ENCODE assay signal across 38 mouse cellular contexts in genomic region chr12:35890756-35891155, GRCm38 (mm10). TPM values are rescaled to one million over a fixed set of nuclear protein-coding genes. Genes with fewer than 3 reads are reported as not detected.
"Had no signal": no experiment of that assay in that cellular context is flagged by ENCODE, and none has a peak within 500 bp of the region (broad histone marks: within the 10 kb centered on the region; RNA-seq: fewer than 3 reads in every experiment).

No protein-coding gene starts in this region.

- H3K9ac ChIP-seq: heart, embryonic 13.5 days; heart, embryonic 15.5 days; hindbrain, embryonic 14.5 days; intestine, embryonic 15.5 days; limb, embryonic 13.5 days; limb, embryonic 15.5 days; liver, embryonic 12.5 days; liver, embryonic 14.5 days had no signal

- H3K4me2 ChIP-seq: heart, embryonic 11.5 days; heart, embryonic 13.5 days; heart, embryonic 15.5 days; hindbrain, embryonic 14.5 days; intestine, embryonic 15.5 days; limb, embryonic 13.5 days; limb, embryonic 15.5 days; liver, embryonic 12.5 days had no signal

- H3K4me3 ChIP-seq: heart, adult 2 months; heart, embryonic 13.5 days; heart, embryonic 15.5 days; intestine, embryonic 15.5 days; layer of hippocampus, adult 2 months; limb, embryonic 13.5 days; limb, embryonic 15.5 days; liver, embryonic 12.5 days had no signal

- H3K36me3 ChIP-seq: heart, embryonic 13.5 days; heart, embryonic 15.5 days; intestine, embryonic 15.5 days; limb, embryonic 13.5 days; limb, embryonic 15.5 days; liver, embryonic 12.5 days had no signal

- H3K27ac ChIP-seq: heart, adult 2 months; heart, embryonic 13.5 days; heart, embryonic 15.5 days; hindbrain, embryonic 14.5 days; intestine, embryonic 15.5 days; layer of hippocampus, adult 2 months; limb, embryonic 13.5 days; limb, embryonic 15.5 days; liver, embryonic 12.5 days; liver, embryonic 14.5 days had no signal

- ATAC-seq: hindbrain, embryonic 16.5 days; inflammation-experienced regulatory T-cells, adult 6 months; intestine, embryonic 15.5 days; intestine, postnatal 0 days; liver, embryonic 12.5 days had no signal

- H3K4me1 ChIP-seq: heart, embryonic 13.5 days; heart, embryonic 15.5 days; intestine, embryonic 15.5 days; limb, embryonic 15.5 days; liver, embryonic 12.5 days had no signal

- H3K9me3 ChIP-seq: heart, embryonic 13.5 days; heart, embryonic 15.5 days; intestine, embryonic 15.5 days; limb, embryonic 13.5 days; limb, embryonic 15.5 days; liver, embryonic 12.5 days had no signal

- H3K27me3 ChIP-seq: heart, embryonic 13.5 days; heart, embryonic 15.5 days; intestine, embryonic 15.5 days; limb, embryonic 13.5 days; limb, embryonic 15.5 days; liver, embryonic 12.5 days had no signal

- DNase-seq: gastrocnemius, postnatal 10 days; gastrocnemius, postnatal 25 days; heart, adult 11 months; heart, adult 2 months; heart, postnatal 4 days; kidney, adult 18-20 months; kidney, adult 8-10 months; kidney, postnatal 10 days; kidney, postnatal 25 days; kidney, postnatal 4 days; left cerebral cortex, postnatal 4 days had no signal

RNA-seq across cellular contexts. Expression of gene Agr3, which starts 34.7 kb away (rescaled TPM):
- total RNA-seq: gastrocnemius, adult 18-20 months; gastrocnemius, postnatal 10 days; gastrocnemius, postnatal 25 days; gastrocnemius, postnatal 4 days; heart, adult 2 months; heart, postnatal 25 days; heart, postnatal 4 days; layer of hippocampus, adult 2 months; layer of hippocampus, postnatal 10 days; layer of hippocampus, postnatal 25 days; left cerebral cortex, adult 8-10 months; left cerebral cortex, postnatal 10 days; left cerebral cortex, postnatal 25 days; left cerebral cortex, postnatal 4 days; liver, adult 2 months had no signal
- polyA plus RNA-seq: heart, embryonic 11.5 days; heart, embryonic 13.5 days; heart, embryonic 15.5 days; heart, postnatal 0 days; hindbrain, embryonic 11.5 days; inflammation-experienced regulatory T-cells, adult 6 months; intestine, embryonic 15.5 days; kidney, embryonic 14.5 days; kidney, embryonic 16.5 days; limb, embryonic 11.5 days; limb, embryonic 13.5 days; limb, embryonic 15.5 days; liver, adult 2 months; liver, embryonic 12.5 days; liver, embryonic 14.5 days had no signal
